Mouse (Mus musculus) thymus, adult 2 months (tissue): Measurements from ENCODE around the gene Mmp14. TPM values are rescaled to one million over a fixed set of nuclear protein-coding genes. Genes with fewer than 3 reads are reported as not detected.

Experiments
- DNase-seq: peaks from one replicate; pipeline ENCODE4 v3.0.0; 2021
- H3K27ac ChIP-seq: fragments of 200-500 bp; 2 replicates; pipeline ENCODE4 v1.5.1; 2012; ENCODE audit warnings: low read length, control low read depth; ENCODE audit not compliant: control insufficient read depth, insufficient read depth
- H3K27me3 ChIP-seq: fragments of 200-500 bp; 2 replicates; pipeline ENCODE4 v1.6.1; 2012; ENCODE audit warnings: mild to moderate bottlenecking, low read length, moderate library complexity, mixed read lengths; ENCODE audit not compliant: control insufficient read depth, insufficient read depth
- H3K36me3 ChIP-seq: fragments of 200-500 bp; 2 replicates; pipeline ENCODE4 v1.6.1; 2012; ENCODE audit warnings: mild to moderate bottlenecking, low read length, moderate library complexity; ENCODE audit not compliant: control insufficient read depth, insufficient read depth
- H3K4me1 ChIP-seq: fragments of 200-500 bp; replicated peaks from 2 replicates; pipeline ENCODE4 v1.6.1; 2012; ENCODE audit warnings: low read length; ENCODE audit not compliant: control insufficient read depth, insufficient read depth
- H3K4me3 ChIP-seq: fragments of 200-500 bp; 2 replicates; pipeline ENCODE4 v1.5.1; 2012; ENCODE audit warnings: mild to moderate bottlenecking, low read length, control low read depth, moderate library complexity; ENCODE audit not compliant: control insufficient read depth, insufficient read depth
- CTCF ChIP-seq: fragments of 200-500 bp; IDR thresholded peaks from 2 replicates; pipeline ENCODE4 v1.5.1; 2012; ENCODE audit warnings: mild to moderate bottlenecking, control low read depth, low read length, moderate library complexity, borderline replicate concordance; ENCODE audit not compliant: control insufficient read depth, poor library complexity, insufficient read depth; ENCODE audit errors: extremely low read depth
- POLR2A ChIP-seq: fragments of 200-500 bp; IDR thresholded peaks from 2 replicates; pipeline ENCODE4 v1.6.1; 2012; ENCODE audit warnings: mild to moderate bottlenecking, low read length, control low read depth, moderate library complexity; ENCODE audit not compliant: control insufficient read depth, poor library complexity, insufficient read depth; ENCODE audit errors: extremely low read depth
- WGBS: fragments of 180-500 bp; shearing (Covaris S2); methylation state at CpG from one replicate; pipeline ENCODE4 v1.1.7; 2018; 5-methylcytosine and 5-hydroxymethylcytosine counted together
- polyA plus RNA-seq: library from polyadenylated mRNA; depleted of rRNA; stranded (reverse); fragments of >200 nt; gene quantifications from 2 replicates; pipeline ENCODE4 v1.2.3, GENCODE M21; 2012

Mmp14 gene
- polyA plus RNA-seq, 1 experiment, result 76.5 TPM

DNA sequence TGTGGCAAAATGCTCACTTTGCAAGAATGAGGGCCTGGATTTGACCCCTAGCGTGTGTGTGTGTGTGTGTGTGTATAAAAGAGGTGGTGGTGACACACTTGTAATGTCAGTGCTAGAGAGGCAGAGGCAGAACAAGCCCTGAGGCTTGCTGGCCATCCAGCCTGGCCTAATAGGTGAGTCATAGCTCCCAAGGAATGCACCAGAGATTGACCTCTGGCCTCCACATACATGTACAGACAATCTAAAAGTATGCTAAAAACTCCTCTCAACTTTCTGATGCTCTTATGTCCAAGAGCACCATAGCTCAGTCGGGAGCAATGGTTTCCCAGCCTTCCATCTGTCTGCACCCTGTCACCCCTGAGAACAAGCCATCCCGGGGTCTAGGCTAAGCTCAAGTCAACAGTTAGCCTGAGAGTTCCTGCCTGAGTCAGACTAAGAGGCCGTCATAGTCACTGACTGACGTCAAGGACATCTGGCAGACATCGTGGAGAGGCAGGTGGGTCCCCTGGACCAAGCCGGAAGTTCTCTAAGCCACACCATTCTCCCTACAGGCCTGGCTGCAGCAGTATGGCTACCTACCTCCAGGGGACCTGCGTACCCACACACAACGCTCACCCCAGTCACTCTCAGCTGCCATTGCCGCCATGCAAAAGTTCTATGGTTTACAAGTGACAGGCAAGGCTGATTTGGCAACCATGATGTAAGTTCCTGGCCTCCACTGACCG is 3.9 kb downstream of the Mmp14 start:
- H3K36me3 ChIP-seq, result no peaks in the 10 kb centered on the region
- 87% methylated on average over 11 of the region's 11 CpGs for WGBS
- no peak for DNase-seq
- no peak overlapping the region for H3K4me3 ChIP-seq
- TF ChIP-seq CTCF (no peak), POLR2A (no peak)
- no peak overlapping the region for H3K27ac ChIP-seq
- peaks cover 6% of the 10 kb centered on the region; the same call in 1 of the 2 replicates for H3K27me3 ChIP-seq
- peaks cover 22% of the 10 kb centered on the region for H3K4me1 ChIP-seq

DNA sequence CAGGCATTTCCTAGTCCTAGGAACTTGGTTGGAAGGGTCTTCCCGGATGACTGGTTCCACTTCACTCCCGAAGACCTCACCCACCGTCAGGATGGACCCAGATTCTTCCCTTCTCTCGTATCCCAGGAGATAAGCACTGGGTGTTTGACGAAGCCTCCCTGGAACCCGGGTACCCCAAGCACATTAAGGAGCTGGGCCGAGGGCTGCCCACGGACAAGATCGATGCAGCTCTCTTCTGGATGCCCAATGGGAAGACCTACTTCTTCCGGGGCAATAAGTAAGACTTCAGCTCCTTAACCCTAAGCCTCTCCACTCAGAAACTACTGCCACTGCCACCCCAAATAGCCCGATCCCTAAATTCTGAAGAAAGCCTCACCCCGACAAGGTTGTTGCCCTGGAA is 7.7 kb downstream of the Mmp14 start:
- Histone ChIP-seq H3K4me1 (no peaks in the 10 kb centered on the region), H3K27ac (no peak overlapping the region), H3K36me3 (no peaks in the 10 kb centered on the region), H3K27me3 (no peaks in the 10 kb centered on the region), H3K4me3 (no peak overlapping the region)
- no peak for DNase-seq
- WGBS, result 94% methylated on average over 12 of the region's 12 CpGs
- no peak for TF ChIP-seq POLR2A
- no peak for TF ChIP-seq CTCF

DNA sequence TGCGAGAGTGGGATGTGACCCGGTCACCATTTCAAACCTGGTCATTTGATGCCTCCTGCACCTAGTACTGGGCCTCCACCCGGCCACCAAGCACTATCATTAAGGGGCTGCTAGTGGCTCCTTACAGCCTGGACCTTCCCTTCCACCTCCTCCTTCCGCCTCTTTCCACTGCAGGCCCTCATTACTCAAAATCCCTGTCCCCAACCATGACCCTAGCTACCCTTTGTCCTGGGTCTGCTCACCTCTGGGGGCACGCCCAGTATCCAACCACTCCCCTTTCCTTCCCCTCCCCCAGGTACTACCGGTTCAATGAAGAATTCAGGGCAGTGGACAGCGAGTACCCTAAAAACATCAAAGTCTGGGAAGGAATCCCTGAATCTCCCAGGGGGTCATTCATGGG is 8.2 kb downstream of the Mmp14 start:
- H3K4me3 ChIP-seq, result no peak overlapping the region
- WGBS, result 97% methylated on average over 7 of the region's 7 CpGs
- no peak overlapping the region for H3K27ac ChIP-seq
- TF ChIP-seq CTCF (no peak), POLR2A (no peak)
- no peaks in the 10 kb centered on the region for H3K36me3 ChIP-seq
- DNase-seq, result no peak
- no peaks in the 10 kb centered on the region for H3K27me3 ChIP-seq
- no peaks in the 10 kb centered on the region for H3K4me1 ChIP-seq

DNA sequence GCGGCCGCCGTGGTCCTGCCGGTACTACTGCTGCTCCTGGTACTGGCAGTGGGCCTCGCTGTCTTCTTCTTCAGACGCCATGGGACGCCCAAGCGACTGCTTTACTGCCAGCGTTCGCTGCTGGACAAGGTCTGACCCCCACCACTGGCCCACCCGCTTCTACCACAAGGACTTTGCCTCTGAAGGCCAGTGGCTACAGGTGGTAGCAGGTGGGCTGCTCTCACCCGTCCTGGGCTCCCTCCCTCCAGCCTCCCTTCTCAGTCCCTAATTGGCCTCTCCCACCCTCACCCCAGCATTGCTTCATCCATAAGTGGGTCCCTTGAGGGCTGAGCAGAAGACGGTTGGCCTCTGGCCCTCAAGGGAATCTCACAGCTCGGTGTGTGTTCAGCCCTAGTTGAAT is 9.1 kb downstream of the Mmp14 start:
- Histone ChIP-seq H3K27ac (no peak overlapping the region), H3K4me3 (no peak overlapping the region), H3K4me1 (no peaks in the 10 kb centered on the region), H3K27me3 (no peaks in the 10 kb centered on the region), H3K36me3 (no peaks in the 10 kb centered on the region)
- TF ChIP-seq POLR2A, result no peak
- no peak for TF ChIP-seq CTCF
- 96% methylated on average over 14 of the region's 14 CpGs for WGBS
- DNase-seq, result no peak

DNA sequence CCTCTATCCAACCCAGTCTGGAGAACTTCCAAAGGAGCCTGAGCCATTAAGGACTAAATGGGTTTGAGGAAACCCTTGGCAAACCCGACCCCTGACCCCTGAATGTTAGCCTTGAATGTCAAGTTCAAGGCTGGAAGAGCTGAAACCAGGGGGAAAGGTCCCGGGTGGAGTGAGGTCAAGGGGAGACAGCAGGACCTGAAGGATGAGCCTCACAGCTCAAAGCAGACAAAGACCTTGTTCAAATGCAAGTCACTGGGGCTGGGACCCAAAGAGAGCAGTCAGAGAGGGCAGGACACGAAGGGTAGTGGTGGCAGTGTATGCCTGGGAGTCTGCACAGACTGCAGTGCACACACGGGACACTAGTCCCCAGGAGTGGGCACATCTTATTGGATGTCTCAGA is 10.0 kb downstream of the Mmp14 start:
- Histone ChIP-seq H3K4me1 (peaks cover 3% of the 10 kb centered on the region; the same call in 1 of the 2 replicates), H3K27ac (no peak overlapping the region), H3K27me3 (no peaks in the 10 kb centered on the region), H3K4me3 (no peak overlapping the region), H3K36me3 (no peaks in the 10 kb centered on the region)
- 92% methylated on average over 4 of the region's 4 CpGs for WGBS
- TF ChIP-seq POLR2A (no peak), CTCF (no peak)
- DNase-seq, result no peak

DNA sequence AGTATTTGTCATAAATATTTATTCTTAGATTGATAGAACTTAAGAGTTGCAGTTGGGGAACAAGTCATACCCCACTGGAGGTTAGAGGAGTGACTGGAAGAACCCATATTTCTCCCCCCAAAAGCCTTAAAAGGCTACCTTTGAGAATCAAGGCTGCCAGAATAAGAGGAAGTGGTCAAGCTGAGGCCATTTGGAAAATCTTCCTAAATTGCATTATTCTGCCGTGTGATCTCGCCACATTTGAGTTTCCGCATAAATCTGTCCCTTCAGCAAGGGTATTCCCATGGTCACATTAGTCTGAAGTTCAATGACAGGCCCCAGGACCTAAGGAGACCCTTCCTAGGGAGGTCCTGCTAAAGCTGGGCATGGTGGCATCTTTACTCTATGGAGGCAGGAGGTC is 11.1 kb downstream of the Mmp14 start:
- Histone ChIP-seq H3K4me3 (no peak overlapping the region), H3K36me3 (no peaks in the 10 kb centered on the region), H3K27me3 (no peaks in the 10 kb centered on the region), H3K27ac (no peak overlapping the region), H3K4me1 (peaks cover 5% of the 10 kb centered on the region; the same call in 1 of the 2 replicates)
- TF ChIP-seq POLR2A (no peak), CTCF (no peak)
- WGBS, result 71% methylated on average over 3 of the region's 3 CpGs
- no peak for DNase-seq
